Comparison of ENCODE assay signal across 17 mouse cellular contexts in the genomic region with DNA sequence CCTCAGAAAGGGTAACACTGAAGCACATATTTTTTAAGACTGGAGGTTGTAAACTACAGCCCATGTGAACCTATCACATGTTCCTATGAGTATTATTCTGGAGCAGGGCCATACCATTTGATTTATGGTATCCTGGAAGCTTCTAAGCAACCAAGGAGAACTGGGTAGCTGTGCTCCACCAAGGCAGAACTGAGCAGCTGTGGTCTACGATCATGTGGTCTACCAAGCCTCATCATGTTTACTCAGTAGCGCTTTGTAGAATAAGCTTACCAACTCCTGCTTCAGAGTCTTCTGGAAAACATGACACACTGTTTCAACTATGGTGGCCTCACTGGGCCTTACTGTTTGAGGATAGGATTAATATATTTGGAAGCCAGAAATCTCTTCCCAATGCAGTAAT. TPM values are rescaled to one million over a fixed set of nuclear protein-coding genes. Genes with fewer than 3 reads are reported as not detected.
DNase-seq lines count a peak whose midpoint lies in the region; ATAC-seq lines count a peak whose summit lies in the region.
"Had no signal": no experiment of that assay in that cellular context is flagged by ENCODE, and none has a peak within 500 bp of the region (broad histone marks: within the 10 kb centered on the region; RNA-seq: fewer than 3 reads in every experiment).

No protein-coding gene starts in this region.

- H3K27ac ChIP-seq in stomach, embryonic 15.5 days, result peak overlapping the region; percentile 69; the same call in 1 of the 2 replicates
- H3K27ac ChIP-seq: hindbrain, embryonic 13.5 days; limb, embryonic 12.5 days had no signal

- 0 out of 2 replicates have a peak, but pooled peaks cover 3% of the 10 kb centered on the region for H3K36me3 ChIP-seq in stomach, embryonic 15.5 days

- H3K4me2 ChIP-seq in stomach, embryonic 15.5 days, result no peak overlapping the region
- H3K4me2 ChIP-seq: heart, embryonic 15.5 days; hindbrain, embryonic 13.5 days; limb, embryonic 12.5 days had no signal

- H3K4me1 ChIP-seq in stomach, embryonic 15.5 days, result 0 out of 2 replicates have a peak, but pooled peaks cover 5% of the 10 kb centered on the region
- H3K4me1 ChIP-seq: hindbrain, embryonic 13.5 days had no signal

- peak; percentile 91 for DNase-seq in heart, adult 11 months
- no peak for DNase-seq in heart, adult 18-20 months
- peak; percentile 27 for DNase-seq in lung, postnatal 36 days
- no peak for DNase-seq in lung, adult 18-20 months
- DNase-seq in cerebellum, adult 9-10 months, result no peak
- no peak for DNase-seq in urinary bladder, postnatal 36 days (ENCODE audit: low spot score in 2 of 2)
- DNase-seq: cerebellum, adult 11 months; forebrain, postnatal 0 days; gastrocnemius, postnatal 25 days; liver, postnatal 0 days; right cerebral cortex, postnatal 4 days had no signal

- H3K9me3 ChIP-seq in stomach, embryonic 15.5 days, result no peaks in the 10 kb centered on the region
- H3K9me3 ChIP-seq: heart, embryonic 15.5 days; hindbrain, embryonic 13.5 days; limb, embryonic 12.5 days had no signal

- H3K27me3 ChIP-seq in stomach, embryonic 15.5 days (replicated peaks), result no peaks in the 10 kb centered on the region
- H3K27me3 ChIP-seq: heart, embryonic 15.5 days; hindbrain, embryonic 13.5 days; limb, embryonic 12.5 days had no signal

- H3K4me3 ChIP-seq in stomach, embryonic 15.5 days (replicated peaks), result no peak overlapping the region
- H3K4me3 ChIP-seq: heart, embryonic 15.5 days; hindbrain, embryonic 13.5 days; limb, embryonic 12.5 days had no signal

- WGBS in stomach, embryonic 15.5 days, result 46% methylated on average over 2 of the region's 2 CpGs

- no peak overlapping the region for H3K9ac ChIP-seq in stomach, embryonic 15.5 days
- H3K9ac ChIP-seq: forebrain, postnatal 0 days; heart, embryonic 15.5 days; hindbrain, embryonic 13.5 days; limb, embryonic 12.5 days; liver, postnatal 0 days had no signal

- ATAC-seq in granulocyte monocyte progenitor cell, adult 5-6 weeks (replicated peaks; ENCODE audit: poor library complexity, severe bottlenecking), result peak; percentile 40; the same call in 1 of the 2 replicates
- ATAC-seq in stomach, embryonic 15.5 days (ENCODE audit: insufficient read depth, low FRiP score, low read depth), result no peak
- ATAC-seq: forebrain, postnatal 0 days; liver, postnatal 0 days had no signal

RNA-seq across cellular contexts. Expression of a gene that starts 49.8 kb away (rescaled TPM):
- not detected for total RNA-seq in heart, adult 18-20 months (2021)
- total RNA-seq in granulocyte monocyte progenitor cell, adult 5-6 weeks (2014; fragmentation: Nextera tagmentation), result not detected in 2 replicates
- not detected in 2 replicates for total RNA-seq in granulocyte monocyte progenitor cell, adult 5-6 weeks (2017)
- 4.1 and 4.3 TPM in 2 replicates for polyA plus RNA-seq in stomach, embryonic 15.5 days (2015; fragmentation: Nextera tagmentation; extraction: Ambion mirVana)
- total RNA-seq: gastrocnemius, postnatal 25 days; megakaryocyte-erythroid progenitor cell, adult 5-6 weeks had no signal
- polyA plus RNA-seq: liver, postnatal 0 days had no signal

Comparison
In these comparisons a context has a peak if more than half of its experiments do, and no peak if none do; other contexts are left out.
1. DNase-seq: peak in heart, adult 11 months (single experiment) and lung, postnatal 36 days (single experiment); none in heart, adult 18-20 months (0 of 2), lung, adult 18-20 months (0 of 2), cerebellum, adult 9-10 months (single experiment) and urinary bladder, postnatal 36 days (0 of 2).